Mouse (Mus musculus): ENCODE measurements around the gene Cep131. TPM values are rescaled to one million over a fixed set of nuclear protein-coding genes. Genes with fewer than 3 reads are reported as not detected.

Gene Cep131
- total RNA-seq (2021), result 10 to 100 TPM; 32.8 to 34.7 TPM

GRCm38 (mm10) chr11:120086702-120087152 lies at the start of gene Cep131:
TSS of gene Cep131 (minus strand) at chr11:120086827.
- DNase-seq (ENCODE audit: low spot score in 2 of 2), result peak; percentile 96
- intact Hi-C loops (cut with DNase I), result loop anchor here (5.0 kb wide), 1 partner anchor 59 kb away; no protein-coding TSS in a partner anchor

GRCm38 (mm10) chr11:120136195-120136594 lies 49.6 kb upstream of the Cep131 start:
- intact Hi-C loops (cut with DNase I), result no loop called here
- no peak for DNase-seq (ENCODE audit: low spot score in 2 of 2)

GRCm38 (mm10) chr11:120134847-120135530 lies 48.4 kb upstream of the Cep131 start:
- intact Hi-C loops (cut with DNase I), result no loop called here
- DNase-seq (ENCODE audit: low spot score in 2 of 2), result no peak

DNA sequence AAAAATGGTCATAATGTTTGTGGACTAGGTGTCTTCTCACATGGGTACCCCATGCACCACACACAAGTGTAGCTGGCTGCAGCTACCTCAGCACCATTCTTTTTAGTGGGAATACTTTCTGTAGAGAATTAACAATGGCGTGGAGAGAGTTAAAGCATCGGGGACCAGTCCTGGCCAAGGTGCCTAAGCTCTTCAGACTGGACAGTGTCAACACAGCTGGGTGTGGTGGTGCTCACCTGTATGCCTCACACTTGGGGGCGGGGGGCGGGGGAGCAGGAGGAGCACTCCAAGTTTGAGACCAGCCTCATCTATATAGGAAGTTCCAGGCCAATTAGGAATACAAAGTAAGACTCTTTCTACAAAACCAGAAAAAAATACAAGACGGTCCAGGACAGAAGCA lies 47.5 kb upstream of the Cep131 start:
- no peak for DNase-seq (ENCODE audit: low spot score in 2 of 2)
- intact Hi-C loops (cut with DNase I), result no loop called here

- DNase-seq (ENCODE audit: low spot score in 2 of 2), result no peak
- intact Hi-C loops (cut with DNase I), result no loop called here
Measured at GRCm38 (mm10) chr11:120129281-120129680, 42.7 kb upstream of the Cep131 start.

DNA sequence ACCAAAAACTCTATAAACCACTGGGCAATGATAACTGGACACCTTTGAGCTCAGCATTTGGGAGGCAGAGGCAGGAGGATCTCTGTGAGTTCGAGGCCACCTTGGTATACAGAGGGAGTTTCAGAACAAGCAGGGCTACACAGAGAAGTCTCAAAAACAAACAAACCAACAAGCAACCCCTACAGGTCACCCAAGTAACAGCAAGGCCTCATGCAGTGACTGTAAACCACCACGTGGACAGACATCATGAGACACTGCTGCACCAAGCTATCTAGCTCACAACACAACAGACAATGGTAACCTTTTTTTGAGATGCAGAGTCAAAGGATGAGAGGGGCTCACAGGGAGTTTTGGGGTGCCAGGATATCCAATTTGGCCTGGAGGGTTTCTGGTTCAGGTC lies 40.2 kb upstream of the Cep131 start:
- intact Hi-C loops (cut with DNase I), result no loop called here
- DNase-seq (ENCODE audit: low spot score in 2 of 2), result no peak

DNA sequence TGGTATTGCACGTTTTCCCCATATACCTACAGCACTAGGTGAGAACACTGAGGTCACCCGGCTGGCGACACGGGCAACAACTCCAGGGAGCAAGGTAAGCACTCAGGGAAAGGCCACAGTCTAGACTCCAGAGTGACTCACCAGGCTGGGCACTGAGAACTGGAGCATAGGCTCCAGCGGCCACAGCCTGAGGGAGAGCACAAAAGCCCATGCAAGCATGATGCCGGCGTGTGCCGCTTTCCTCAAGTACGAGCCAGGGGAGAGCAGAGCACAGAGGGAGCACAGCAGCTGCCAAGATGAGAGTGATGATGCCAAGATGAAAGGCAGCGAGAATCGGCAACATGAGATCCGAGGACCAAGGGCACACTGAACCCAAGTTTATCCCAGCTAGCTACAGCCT lies 35.5 kb upstream of the Cep131 start:
- no peak for DNase-seq (ENCODE audit: low spot score in 2 of 2)
- intact Hi-C loops (cut with DNase I), result no loop called here

- peak; percentile 56 to 69 for DNase-seq (ENCODE audit: low spot score in 2 of 2)
- intact Hi-C loops (cut with DNase I), result no loop called here
Measured at GRCm38 (mm10) chr11:120120642-120121420, 34.2 kb upstream of the Cep131 start.

DNA sequence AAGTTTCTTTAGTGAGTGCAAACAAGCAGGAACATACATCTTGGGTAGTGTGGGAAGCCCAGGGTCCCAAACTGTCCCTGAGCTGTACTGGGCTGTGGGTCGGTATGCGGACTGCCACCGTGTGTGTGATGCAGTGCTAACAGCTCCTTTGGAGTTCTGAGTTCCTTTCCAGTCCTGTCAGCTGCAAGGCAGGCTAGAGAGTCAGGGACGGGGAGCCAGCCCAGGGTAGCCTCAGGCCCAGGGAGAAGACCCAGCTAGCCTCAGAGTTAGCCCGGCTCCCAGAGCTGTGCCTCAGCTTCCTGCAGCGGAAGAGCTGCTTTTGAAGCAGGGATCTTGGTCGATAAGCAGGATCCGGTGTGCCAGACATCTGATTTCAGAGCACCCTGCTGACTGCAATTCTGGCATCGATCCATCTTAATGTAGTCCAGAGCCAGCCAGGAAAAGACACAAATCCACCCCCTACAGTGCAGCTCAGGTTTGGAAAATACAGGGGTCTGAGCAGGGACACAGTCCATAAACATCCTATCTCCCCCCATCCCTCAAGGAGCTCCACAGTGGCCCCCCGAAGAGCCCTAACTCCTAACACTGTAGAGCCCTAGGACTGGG lies 33.4 kb upstream of the Cep131 start:
- no peak for DNase-seq (ENCODE audit: low spot score in 2 of 2)
- intact Hi-C loops (cut with DNase I), result no loop called here

- intact Hi-C loops (cut with DNase I), result no loop called here
- DNase-seq (ENCODE audit: low spot score in 2 of 2), result no peak
Measured at GRCm38 (mm10) chr11:120119108-120119507, 32.5 kb upstream of the Cep131 start.

DNA sequence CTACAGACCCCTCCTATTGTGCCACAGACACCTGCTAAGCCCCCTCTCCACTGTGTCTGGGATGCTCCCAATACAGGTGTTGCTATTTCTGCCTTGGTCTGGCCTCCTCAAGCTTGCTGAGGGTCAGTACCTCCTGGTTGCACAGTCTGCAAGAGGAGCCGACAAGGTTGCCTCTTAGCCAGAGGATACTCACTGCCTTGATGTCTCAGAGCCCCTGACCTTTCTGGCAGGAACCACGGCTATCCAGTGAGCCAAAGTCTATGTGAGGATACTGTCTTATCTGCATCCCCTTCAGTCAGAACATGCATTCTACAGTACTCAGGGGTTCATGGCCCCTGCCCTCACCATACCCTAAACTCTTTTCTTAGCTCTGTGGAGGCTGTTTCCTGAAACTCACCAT lies 31.0 kb upstream of the Cep131 start:
- no peak for DNase-seq (ENCODE audit: low spot score in 2 of 2)
- intact Hi-C loops (cut with DNase I), result no loop called here

- intact Hi-C loops (cut with DNase I), result loop anchor here (5.0 kb wide), 2 partner anchors 38 to 53 kb away; partner anchors contain the start of gene Slc38a10
- DNase-seq (ENCODE audit: low spot score in 2 of 2), result no peak
Measured at GRCm38 (mm10) chr11:120114488-120115215, 28.0 kb upstream of the Cep131 start.

GRCm38 (mm10) chr11:120112136-120112535 lies 25.5 kb upstream of the Cep131 start:
- no peak for DNase-seq (ENCODE audit: low spot score in 2 of 2)
- intact Hi-C loops (cut with DNase I), result loop anchor here (5.0 kb wide), 2 partner anchors 40 to 55 kb away; partner anchors contain the start of gene Slc38a10

DNA sequence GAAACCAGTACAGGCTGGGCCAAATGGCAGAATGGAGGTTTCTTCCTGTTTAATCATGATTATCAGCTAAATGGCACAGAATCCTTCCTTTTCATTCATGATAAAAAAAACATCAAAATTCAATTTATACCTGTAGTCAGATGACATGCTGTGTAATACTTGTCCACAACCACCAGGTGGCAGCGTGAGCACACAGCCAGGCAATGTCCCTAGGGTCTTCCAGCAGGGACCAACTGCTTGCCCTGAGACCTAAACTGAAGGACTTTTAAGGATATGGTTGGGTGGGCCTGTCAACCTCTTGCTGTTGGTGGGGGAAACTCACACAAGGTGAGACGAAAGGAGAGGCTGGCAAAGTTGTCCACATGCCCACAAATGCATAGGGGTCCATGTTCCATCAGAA lies 24.4 kb upstream of the Cep131 start:
- intact Hi-C loops (cut with DNase I), result loop anchor here (2.0 to 5.0 kb wide), 3 partner anchors 41 to 196 kb away; partner anchors contain the start of gene Slc38a10
- peak in 1 of 2 experiments; percentile 47 for DNase-seq (ENCODE audit: low spot score in 2 of 2)

DNA sequence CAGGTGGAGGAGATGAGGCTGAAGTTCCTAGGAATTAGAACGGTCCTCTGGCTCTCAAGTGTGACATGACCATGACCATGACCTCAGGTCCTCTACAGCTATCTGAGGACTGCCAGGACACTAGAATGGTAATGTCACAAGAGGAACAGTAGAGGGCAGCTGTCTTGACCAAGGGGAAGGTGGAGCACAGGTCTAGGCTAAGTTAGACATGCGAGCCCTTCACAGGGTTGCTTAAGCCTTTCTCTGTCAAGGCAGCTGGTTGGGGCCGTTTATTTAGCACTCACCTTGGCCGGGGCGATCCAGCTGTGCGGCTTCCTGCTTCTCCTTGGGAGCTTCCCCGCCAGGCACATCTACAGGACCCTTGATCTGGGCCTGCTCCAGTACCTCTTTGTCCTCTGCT lies 23.9 kb upstream of the Cep131 start:
- intact Hi-C loops (cut with DNase I), result loop anchor here (2.0 to 5.0 kb wide), 3 partner anchors 42 to 196 kb away; partner anchors contain the start of gene Slc38a10

DNA sequence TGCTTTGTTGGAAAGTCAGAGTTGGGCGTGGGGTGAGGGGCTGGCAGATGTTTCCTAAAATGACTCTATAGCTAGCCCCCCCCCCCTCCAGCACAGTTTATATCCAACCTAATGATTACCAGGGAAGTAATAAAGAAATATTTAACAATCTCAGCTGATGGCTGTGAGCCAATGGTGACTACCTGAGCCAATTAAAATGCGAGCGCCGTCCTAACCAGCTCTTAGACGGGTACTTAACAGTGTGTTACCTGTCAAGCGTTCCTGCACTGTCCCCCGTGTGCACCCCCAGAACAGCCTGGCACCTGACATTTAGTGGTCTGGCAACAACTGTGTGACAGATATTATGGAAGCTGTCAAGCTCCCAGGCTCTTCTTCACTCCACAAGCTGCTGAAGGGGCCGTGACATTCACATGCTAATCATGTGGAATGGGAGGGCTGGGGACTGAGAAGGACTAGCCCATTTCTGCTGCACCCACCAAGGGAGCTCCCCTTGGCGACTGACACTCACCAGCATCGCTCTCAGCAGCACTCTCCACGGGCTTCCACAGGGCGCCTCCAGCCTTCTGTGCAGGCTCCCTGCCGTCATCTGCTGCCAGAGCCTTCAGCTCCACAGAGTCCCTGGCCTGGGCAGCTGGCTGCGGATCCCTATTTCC lies 23.1 kb upstream of the Cep131 start:
- no peak for DNase-seq (ENCODE audit: low spot score in 2 of 2)
- intact Hi-C loops (cut with DNase I), result loop anchor here (2.0 to 5.0 kb wide), 3 partner anchors 43 to 197 kb away; partner anchors contain the start of gene Slc38a10

More for the DNA sequence above, 23.9 kb upstream of the Cep131 start:
- DNase-seq (ENCODE audit: low spot score in 2 of 2), result no peak

- no peak for DNase-seq (ENCODE audit: low spot score in 2 of 2)
- intact Hi-C loops (cut with DNase I), result no loop called here
Measured at GRCm38 (mm10) chr11:120107796-120108195, 21.2 kb upstream of the Cep131 start.

DNA sequence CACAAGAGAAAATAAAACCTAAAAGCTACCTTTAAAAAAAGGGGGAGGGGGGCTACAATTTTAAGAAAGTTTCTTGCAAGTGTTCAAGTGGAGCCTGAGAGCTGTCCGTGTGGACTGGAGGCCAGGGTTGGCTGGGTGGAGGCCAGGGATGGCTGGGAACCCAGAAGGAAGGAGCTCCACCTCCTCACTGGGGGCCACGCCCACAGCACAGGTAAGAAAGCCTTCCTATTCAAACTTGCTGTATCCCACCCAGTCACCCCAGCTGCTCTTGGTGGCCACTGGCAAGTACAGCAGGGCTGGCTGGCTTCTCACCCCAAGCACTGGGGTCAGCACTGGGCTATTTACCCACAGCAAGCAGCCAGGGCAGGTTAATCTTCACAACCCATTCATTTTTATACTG lies 20.4 kb upstream of the Cep131 start:
- DNase-seq (ENCODE audit: low spot score in 2 of 2), result no peak
- intact Hi-C loops (cut with DNase I), result no loop called here

GRCm38 (mm10) chr11:120103431-120103997 lies 16.9 kb upstream of the Cep131 start:
- intact Hi-C loops (cut with DNase I), result no loop called here
- no peak for DNase-seq (ENCODE audit: low spot score in 2 of 2)

Data from left cerebral cortex, postnatal 36 days (tissue).